Mouse (Mus musculus): ENCODE data around the gene Olfm2. TPM values are rescaled to one million over a fixed set of nuclear protein-coding genes. Genes with fewer than 3 reads are reported as not detected.

The Olfm2 gene
- total RNA-seq, 2 experiments from 2014 or later: 123 to 138 TPM

Other genes with a start within 250 kb of the Olfm2 start
- 10 to 100 TPM; 60.2 to 63.5 TPM for gene Zfp266, start 224.9 kb downstream of the Olfm2 start, total RNA-seq (2021)
- gene Zfp846, start 165.1 kb downstream of the Olfm2 start, total RNA-seq (2021): 10 to 100 TPM; 28.5 to 29.5 TPM
- 100 to 1,000 TPM; 318 to 356 TPM for gene Ubl5, start 103.5 kb downstream of the Olfm2 start, total RNA-seq (2021)
- 10 to 100 TPM; 18.5 to 23.8 TPM for gene Fbxl12, start 101.6 kb downstream of the Olfm2 start, total RNA-seq (2021)
- 10 to 100 TPM; 31.7 to 32.6 TPM for gene Pin1, start 94.3 kb downstream of the Olfm2 start, total RNA-seq (2021)
- 1 to 10 TPM; 1.8 to 2.3 TPM for gene Col5a3, start 68.7 kb upstream of the Olfm2 start, total RNA-seq (2021)
- gene Rdh8, start 72.2 kb upstream of the Olfm2 start, total RNA-seq (2021): not detected
- 10 to 100 TPM; 48.2 to 55.5 TPM for gene A230050P20Rik, start 122.3 kb upstream of the Olfm2 start, total RNA-seq (2021)
- gene Angptl6, start 133.4 kb upstream of the Olfm2 start, total RNA-seq (2021): 10 to 100 TPM; 10.4 to 12.8 TPM
- 10 to 100 TPM; 28.9 to 35.8 TPM for gene Ppan, start 141.8 kb upstream of the Olfm2 start, total RNA-seq (2021)
- 100 to 1,000 TPM; 137 to 144 TPM for gene Eif3g, start 152.3 kb upstream of the Olfm2 start, total RNA-seq (2021)
- gene Dnmt1, start 213.5 kb upstream of the Olfm2 start, total RNA-seq (2021): 10 to 100 TPM; 47.4 to 52.1 TPM
- gene S1pr2, start 230.4 kb upstream of the Olfm2 start, total RNA-seq (2021): 1 to 10 TPM; 3.1 to 4.1 TPM